Mouse (Mus musculus): ENCODE measurements around the gene Uvrag. TPM values are rescaled to one million over a fixed set of nuclear protein-coding genes. Genes with fewer than 3 reads are reported as not detected.

Uvrag gene
- polyA plus RNA-seq, 1 experiment from 2014 or later: 15.7 TPM

- H3K27ac ChIP-seq (replicated peaks): no peak overlapping the region
- H3K9ac ChIP-seq (replicated peaks): no peak overlapping the region
- ATAC-seq (ENCODE audit: low FRiP score, low read depth): no peak
- H3K27me3 ChIP-seq: no peaks in the 10 kb centered on the region
- no peak overlapping the region for H3K4me2 ChIP-seq (replicated peaks)
- H3K9me3 ChIP-seq: no peaks in the 10 kb centered on the region
- no peaks in the 10 kb centered on the region for H3K4me1 ChIP-seq
- WGBS: 90% methylated on average over 7 of the region's 7 CpGs
- H3K36me3 ChIP-seq: no peaks in the 10 kb centered on the region
- no peak overlapping the region for H3K4me3 ChIP-seq
Measured at GRCm38 (mm10) chr7:99043923-99044322, 97.0 kb downstream of the Uvrag start.

- Histone ChIP-seq H3K36me3 (no peaks in the 10 kb centered on the region), H3K4me1 (no peaks in the 10 kb centered on the region), H3K27ac (replicated peaks) (no peak overlapping the region), H3K4me3 (no peak overlapping the region), H3K9me3 (no peaks in the 10 kb centered on the region), H3K27me3 (no peaks in the 10 kb centered on the region), H3K9ac (replicated peaks) (no peak overlapping the region), H3K4me2 (replicated peaks) (no peak overlapping the region)
- 93% methylated on average over 3 of the region's 3 CpGs for WGBS
- ATAC-seq (ENCODE audit: low FRiP score, low read depth): no peak
Measured at GRCm38 (mm10) chr7:99043322-99043721, 97.6 kb downstream of the Uvrag start.

- no peak for ATAC-seq (ENCODE audit: low FRiP score, low read depth)
- no peaks in the 10 kb centered on the region for H3K27me3 ChIP-seq
- H3K36me3 ChIP-seq: no peaks in the 10 kb centered on the region
- H3K4me1 ChIP-seq: no peaks in the 10 kb centered on the region
- H3K4me3 ChIP-seq: no peak overlapping the region
- WGBS: 90% methylated on average over 9 of the region's 9 CpGs
- H3K9ac ChIP-seq (replicated peaks): no peak overlapping the region
- no peak overlapping the region for H3K4me2 ChIP-seq (replicated peaks)
- H3K9me3 ChIP-seq: 0 out of 2 replicates have a peak, but pooled peaks cover 3% of the 10 kb centered on the region
- no peak overlapping the region for H3K27ac ChIP-seq (replicated peaks)
Measured at GRCm38 (mm10) chr7:99041818-99042217, 99.1 kb downstream of the Uvrag start.

- ATAC-seq (ENCODE audit: low FRiP score, low read depth): no peak
- H3K9ac ChIP-seq (replicated peaks): no peak overlapping the region
Measured at GRCm38 (mm10) chr7:99039912-99040311, 101.0 kb downstream of the Uvrag start.

GRCm38 (mm10) chr7:99036284-99036683 is 104.7 kb downstream of the Uvrag start:
- Histone ChIP-seq H3K4me3 (no peak overlapping the region), H3K9ac (replicated peaks) (no peak overlapping the region), H3K36me3 (no peaks in the 10 kb centered on the region), H3K4me2 (replicated peaks) (no peak overlapping the region), H3K9me3 (0 out of 2 replicates have a peak, but pooled peaks cover 3% of the 10 kb centered on the region), H3K27me3 (no peaks in the 10 kb centered on the region), H3K4me1 (no peaks in the 10 kb centered on the region), H3K27ac (replicated peaks) (no peak overlapping the region)
- WGBS: 93% methylated on average over 8 of the region's 8 CpGs
- no peak for ATAC-seq (ENCODE audit: low FRiP score, low read depth)

More at GRCm38 (mm10) chr7:99039912-99040311, 101.0 kb downstream of the Uvrag start:
- Histone ChIP-seq H3K4me2 (replicated peaks) (no peak overlapping the region), H3K4me3 (no peak overlapping the region), H3K27me3 (no peaks in the 10 kb centered on the region), H3K9me3 (0 out of 2 replicates have a peak, but pooled peaks cover 3% of the 10 kb centered on the region), H3K36me3 (no peaks in the 10 kb centered on the region), H3K4me1 (no peaks in the 10 kb centered on the region), H3K27ac (replicated peaks) (no peak overlapping the region)
- 93% methylated on average over 8 of the region's 8 CpGs for WGBS

- Histone ChIP-seq H3K36me3 (no peaks in the 10 kb centered on the region), H3K4me1 (no peaks in the 10 kb centered on the region), H3K27ac (replicated peaks) (no peak overlapping the region), H3K4me2 (replicated peaks) (no peak overlapping the region), H3K9ac (replicated peaks) (no peak overlapping the region), H3K27me3 (no peaks in the 10 kb centered on the region), H3K9me3 (0 out of 2 replicates have a peak, but pooled peaks cover 3% of the 10 kb centered on the region), H3K4me3 (no peak overlapping the region)
- no peak for ATAC-seq (ENCODE audit: low FRiP score, low read depth)
- WGBS: 92% methylated on average over 2 of the region's 2 CpGs
Measured at GRCm38 (mm10) chr7:99034909-99035308, 106.0 kb downstream of the Uvrag start.

- 91% methylated on average over 5 of the region's 5 CpGs for WGBS
- Histone ChIP-seq H3K27me3 (no peaks in the 10 kb centered on the region), H3K4me2 (replicated peaks) (no peak overlapping the region), H3K4me1 (no peaks in the 10 kb centered on the region), H3K9me3 (0 out of 2 replicates have a peak, but pooled peaks cover 3% of the 10 kb centered on the region), H3K27ac (replicated peaks) (no peak overlapping the region), H3K36me3 (no peaks in the 10 kb centered on the region), H3K4me3 (no peak overlapping the region), H3K9ac (replicated peaks) (no peak overlapping the region)
- no peak for ATAC-seq (ENCODE audit: low FRiP score, low read depth)
Measured at GRCm38 (mm10) chr7:99033838-99034237, 107.1 kb downstream of the Uvrag start.

GRCm38 (mm10) chr7:99033314-99033713 is 107.6 kb downstream of the Uvrag start:
- H3K9ac ChIP-seq (replicated peaks): no peak overlapping the region
- H3K9me3 ChIP-seq: 0 out of 2 replicates have a peak, but pooled peaks cover 3% of the 10 kb centered on the region
- H3K4me2 ChIP-seq (replicated peaks): no peak overlapping the region
- 92% methylated on average over 3 of the region's 3 CpGs for WGBS
- no peak for ATAC-seq (ENCODE audit: low FRiP score, low read depth)
- H3K4me1 ChIP-seq: no peaks in the 10 kb centered on the region
- no peaks in the 10 kb centered on the region for H3K36me3 ChIP-seq
- H3K27ac ChIP-seq (replicated peaks): no peak overlapping the region
- no peaks in the 10 kb centered on the region for H3K27me3 ChIP-seq
- no peak overlapping the region for H3K4me3 ChIP-seq

- Histone ChIP-seq H3K4me2 (replicated peaks) (no peak overlapping the region), H3K4me3 (no peak overlapping the region), H3K27ac (replicated peaks) (no peak overlapping the region), H3K36me3 (no peaks in the 10 kb centered on the region), H3K9me3 (no peaks in the 10 kb centered on the region), H3K27me3 (no peaks in the 10 kb centered on the region), H3K9ac (replicated peaks) (no peak overlapping the region), H3K4me1 (no peaks in the 10 kb centered on the region)
- 90% methylated on average over 8 of the region's 8 CpGs for WGBS
- no peak for ATAC-seq (ENCODE audit: low FRiP score, low read depth)
Measured at GRCm38 (mm10) chr7:99032051-99032450, 108.9 kb downstream of the Uvrag start.

GRCm38 (mm10) chr7:99028108-99028507 is 112.8 kb downstream of the Uvrag start:
- Histone ChIP-seq H3K27me3 (no peaks in the 10 kb centered on the region), H3K9ac (replicated peaks) (no peak overlapping the region), H3K4me2 (replicated peaks) (no peak overlapping the region), H3K4me3 (no peak overlapping the region), H3K27ac (replicated peaks) (no peak overlapping the region), H3K4me1 (no peaks in the 10 kb centered on the region), H3K36me3 (no peaks in the 10 kb centered on the region), H3K9me3 (no peaks in the 10 kb centered on the region)
- ATAC-seq (ENCODE audit: low FRiP score, low read depth): no peak
- WGBS: 85% methylated on average over 7 of the region's 7 CpGs

- no peak for ATAC-seq (ENCODE audit: low FRiP score, low read depth)
Measured at GRCm38 (mm10) chr7:99027185-99027584, 113.8 kb downstream of the Uvrag start.

GRCm38 (mm10) chr7:99025989-99026388 is 115.0 kb downstream of the Uvrag start:
- Histone ChIP-seq H3K4me1 (no peaks in the 10 kb centered on the region), H3K9ac (replicated peaks) (no peak overlapping the region)
- 92% methylated on average over 10 of the region's 10 CpGs for WGBS

More at GRCm38 (mm10) chr7:99027185-99027584, 113.8 kb downstream of the Uvrag start:
- H3K4me2 ChIP-seq (replicated peaks): no peak overlapping the region
- H3K9me3 ChIP-seq: no peaks in the 10 kb centered on the region
- H3K27me3 ChIP-seq: no peaks in the 10 kb centered on the region
- H3K27ac ChIP-seq (replicated peaks): no peak overlapping the region
- WGBS: 94% methylated on average over 5 of the region's 5 CpGs
- no peak overlapping the region for H3K4me3 ChIP-seq
- no peaks in the 10 kb centered on the region for H3K36me3 ChIP-seq
- H3K9ac ChIP-seq (replicated peaks): no peak overlapping the region
- no peaks in the 10 kb centered on the region for H3K4me1 ChIP-seq

GRCm38 (mm10) chr7:99025265-99025664 is 115.7 kb downstream of the Uvrag start:
- Histone ChIP-seq H3K4me1 (no peaks in the 10 kb centered on the region), H3K9ac (replicated peaks) (no peak overlapping the region), H3K4me2 (replicated peaks) (no peak overlapping the region), H3K9me3 (no peaks in the 10 kb centered on the region), H3K27me3 (no peaks in the 10 kb centered on the region), H3K27ac (replicated peaks) (no peak overlapping the region), H3K4me3 (no peak overlapping the region), H3K36me3 (no peaks in the 10 kb centered on the region)
- no peak for ATAC-seq (ENCODE audit: low FRiP score, low read depth)
- WGBS: 94% methylated on average over 7 of the region's 7 CpGs

More at GRCm38 (mm10) chr7:99025989-99026388, 115.0 kb downstream of the Uvrag start:
- H3K4me2 ChIP-seq (replicated peaks): no peak overlapping the region
- H3K4me3 ChIP-seq: no peak overlapping the region
- no peak overlapping the region for H3K27ac ChIP-seq (replicated peaks)
- no peak for ATAC-seq (ENCODE audit: low FRiP score, low read depth)
- H3K27me3 ChIP-seq: no peaks in the 10 kb centered on the region
- no peaks in the 10 kb centered on the region for H3K9me3 ChIP-seq
- no peaks in the 10 kb centered on the region for H3K36me3 ChIP-seq

Data from midbrain, embryonic 12.5 days (tissue).